Mouse (Mus musculus) neural tube, embryonic 14.5 days (tissue): ENCODE data around the gene Lin7a. TPM values are rescaled to one million over a fixed set of nuclear protein-coding genes. Genes with fewer than 3 reads are reported as not detected.
A peak's percentile ranks its signal among the peaks of the same experiment; 100 is the strongest.

ENCODE experiments used
- ATAC-seq: fragments of 200-750 bp; cut with Nextera tagmentation; 2 replicates; pipeline ENCODE4 v1.8.0; 2017; ENCODE audit warnings: low read depth, mild to moderate bottlenecking, moderate TSS enrichment, moderate library complexity
- H3K27ac ChIP-seq: fragments of 300-500 bp; sonication (generic); 2 replicates; pipeline ENCODE4 v1.5.1; 2014; ENCODE audit warnings: low read depth, mild to moderate bottlenecking, control low read depth, low read length, moderate library complexity, mixed read lengths
- H3K27me3 ChIP-seq: fragments of 300-500 bp; sonication (generic); 2 replicates; pipeline ENCODE4 v1.6.1; 2014; ENCODE audit warnings: low read length; ENCODE audit not compliant: control insufficient read depth, insufficient read depth
- H3K36me3 ChIP-seq: fragments of 300-500 bp; sonication (generic); 2 replicates; pipeline ENCODE4 v1.6.1; 2014; ENCODE audit warnings: low read length, mixed read lengths; ENCODE audit not compliant: control insufficient read depth, insufficient read depth
- H3K4me1 ChIP-seq: fragments of 300-500 bp; sonication (generic); 2 replicates; pipeline ENCODE4 v1.6.1; 2014; ENCODE audit warnings: low read length; ENCODE audit not compliant: control insufficient read depth, insufficient read depth
- H3K4me2 ChIP-seq: fragments of 300-500 bp; sonication (generic); 2 replicates; pipeline ENCODE4 v1.6.1; 2014; ENCODE audit warnings: mild to moderate bottlenecking, low read depth, low read length, control low read depth
- H3K4me3 ChIP-seq: fragments of 300-500 bp; sonication (generic); 2 replicates; pipeline ENCODE4 v1.5.1; 2014; ENCODE audit warnings: low read depth, low read length, control low read depth, mixed read lengths
- H3K9ac ChIP-seq: fragments of 300-500 bp; sonication (generic); replicated peaks from 2 replicates; pipeline ENCODE4 v1.6.1; 2014; ENCODE audit warnings: low read depth, mild to moderate bottlenecking, control low read depth, low read length, mixed read lengths
- H3K9me3 ChIP-seq: fragments of 300-500 bp; sonication (generic); 2 replicates; pipeline ENCODE4 v1.6.1; 2016; ENCODE audit warnings: low read length; ENCODE audit not compliant: control insufficient read depth
- WGBS: fragments of 180-500 bp; shearing (Covaris S2); extraction: QIAGEN DNeasy Blood & Tissue Kit; methylation state at CpG from one replicate; pipeline ENCODE4 v1.1.7; 2014; 5-methylcytosine and 5-hydroxymethylcytosine counted together
- polyA plus RNA-seq: library from polyadenylated mRNA; unstranded; fragments of >200 nt; fragmentation: Nextera tagmentation; extraction: Ambion mirVana; gene quantifications from 2 replicates; pipeline ENCODE4 v1.2.1, GENCODE M21; 2014

The Lin7a gene
- polyA plus RNA-seq, 1 experiment from 2014 or later: 52.4 TPM

GRCm38 (mm10) chr10:107253191-107253965 is 18.1 kb upstream of the Lin7a start:
- Histone ChIP-seq H3K27me3 (no peaks in the 10 kb centered on the region), H3K9me3 (no peaks in the 10 kb centered on the region), H3K4me3 (no peak overlapping the region), H3K36me3 (no peaks in the 10 kb centered on the region), H3K27ac (no peak overlapping the region), H3K9ac (no peak overlapping the region), H3K4me2 (no peak overlapping the region), H3K4me1 (no peaks in the 10 kb centered on the region)
- no peak for ATAC-seq
- 94% methylated on average over 4 of the region's 4 CpGs for WGBS

GRCm38 (mm10) chr10:107254656-107255055 is 16.8 kb upstream of the Lin7a start:
- Histone ChIP-seq H3K9me3 (no peaks in the 10 kb centered on the region), H3K36me3 (no peaks in the 10 kb centered on the region), H3K4me1 (no peaks in the 10 kb centered on the region), H3K9ac (no peak overlapping the region), H3K27ac (no peak overlapping the region), H3K4me2 (no peak overlapping the region), H3K27me3 (no peaks in the 10 kb centered on the region), H3K4me3 (no peak overlapping the region)
- no peak for ATAC-seq

- H3K9me3 ChIP-seq: no peaks in the 10 kb centered on the region
- ATAC-seq: no peak
- no peak overlapping the region for H3K9ac ChIP-seq
- H3K4me3 ChIP-seq: no peak overlapping the region
- no peak overlapping the region for H3K27ac ChIP-seq
- no peaks in the 10 kb centered on the region for H3K36me3 ChIP-seq
- 94% methylated on average over 6 of the region's 6 CpGs for WGBS
- no peaks in the 10 kb centered on the region for H3K27me3 ChIP-seq
- H3K4me2 ChIP-seq: no peak overlapping the region
- H3K4me1 ChIP-seq: no peaks in the 10 kb centered on the region
Measured at GRCm38 (mm10) chr10:107255351-107256050, 16.0 kb upstream of the Lin7a start.

GRCm38 (mm10) chr10:107256451-107256960 is 15.0 kb upstream of the Lin7a start:
- Histone ChIP-seq H3K27ac (no peak overlapping the region), H3K4me3 (no peak overlapping the region), H3K27me3 (no peaks in the 10 kb centered on the region), H3K9ac (no peak overlapping the region), H3K4me1 (no peaks in the 10 kb centered on the region), H3K4me2 (no peak overlapping the region), H3K36me3 (no peaks in the 10 kb centered on the region), H3K9me3 (no peaks in the 10 kb centered on the region)
- 74% methylated on average over 5 of the region's 5 CpGs for WGBS
- no peak for ATAC-seq

GRCm38 (mm10) chr10:107260428-107260827 is 11.1 kb upstream of the Lin7a start:
- no peaks in the 10 kb centered on the region for H3K4me1 ChIP-seq
- H3K4me2 ChIP-seq: no peak overlapping the region
- ATAC-seq: no peak
- 91% methylated on average over 2 of the region's 2 CpGs for WGBS
- H3K4me3 ChIP-seq: no peak overlapping the region
- no peaks in the 10 kb centered on the region for H3K36me3 ChIP-seq
- H3K27me3 ChIP-seq: no peaks in the 10 kb centered on the region
- H3K27ac ChIP-seq: no peak overlapping the region
- H3K9ac ChIP-seq: no peak overlapping the region
- no peaks in the 10 kb centered on the region for H3K9me3 ChIP-seq

GRCm38 (mm10) chr10:107272131-107272803 is 781 bp downstream of the Lin7a start:
- Histone ChIP-seq H3K4me2 (peak overlapping the region; percentile 76), H3K4me3 (peak overlapping the region; percentile 86), H3K36me3 (no peaks in the 10 kb centered on the region), H3K9me3 (no peaks in the 10 kb centered on the region), H3K9ac (peak overlapping the region; percentile 89), H3K27ac (peak overlapping the region; percentile 91), H3K27me3 (no peaks in the 10 kb centered on the region), H3K4me1 (0 out of 2 replicates have a peak, but pooled peaks cover 4% of the 10 kb centered on the region)
- under 1% methylated on average over 38 of the region's 41 CpGs for WGBS
- ATAC-seq: peak; percentile 80

GRCm38 (mm10) chr10:107272804-107273145 is 1.3 kb downstream of the Lin7a start:
- WGBS: 4% methylated on average over 11 of the region's 11 CpGs
- H3K36me3 ChIP-seq: no peaks in the 10 kb centered on the region
- H3K4me3 ChIP-seq: peak overlapping the region; percentile 86
- peak; percentile 71 for ATAC-seq
- H3K4me1 ChIP-seq: 0 out of 2 replicates have a peak, but pooled peaks cover 4% of the 10 kb centered on the region
- H3K9me3 ChIP-seq: no peaks in the 10 kb centered on the region
- H3K4me2 ChIP-seq: peak overlapping the region; percentile 76
- H3K27ac ChIP-seq: peak overlapping the region; percentile 91
- peak overlapping the region; percentile 89 for H3K9ac ChIP-seq
- no peaks in the 10 kb centered on the region for H3K27me3 ChIP-seq

- no peaks in the 10 kb centered on the region for H3K9me3 ChIP-seq
- no peak for ATAC-seq
- H3K36me3 ChIP-seq: no peaks in the 10 kb centered on the region
- no peaks in the 10 kb centered on the region for H3K27me3 ChIP-seq
- H3K4me1 ChIP-seq: 0 out of 2 replicates have a peak, but pooled peaks cover 4% of the 10 kb centered on the region
- H3K27ac ChIP-seq: no peak overlapping the region
- H3K9ac ChIP-seq: no peak overlapping the region
- peak overlapping the region; percentile 86; the same call in 1 of the 2 replicates for H3K4me3 ChIP-seq
- WGBS: 47% methylated on average over 6 of the region's 6 CpGs
- peak overlapping the region; percentile 76 for H3K4me2 ChIP-seq
Measured at GRCm38 (mm10) chr10:107273848-107274247, 2.4 kb downstream of the Lin7a start.
